In the genomic region with DNA sequence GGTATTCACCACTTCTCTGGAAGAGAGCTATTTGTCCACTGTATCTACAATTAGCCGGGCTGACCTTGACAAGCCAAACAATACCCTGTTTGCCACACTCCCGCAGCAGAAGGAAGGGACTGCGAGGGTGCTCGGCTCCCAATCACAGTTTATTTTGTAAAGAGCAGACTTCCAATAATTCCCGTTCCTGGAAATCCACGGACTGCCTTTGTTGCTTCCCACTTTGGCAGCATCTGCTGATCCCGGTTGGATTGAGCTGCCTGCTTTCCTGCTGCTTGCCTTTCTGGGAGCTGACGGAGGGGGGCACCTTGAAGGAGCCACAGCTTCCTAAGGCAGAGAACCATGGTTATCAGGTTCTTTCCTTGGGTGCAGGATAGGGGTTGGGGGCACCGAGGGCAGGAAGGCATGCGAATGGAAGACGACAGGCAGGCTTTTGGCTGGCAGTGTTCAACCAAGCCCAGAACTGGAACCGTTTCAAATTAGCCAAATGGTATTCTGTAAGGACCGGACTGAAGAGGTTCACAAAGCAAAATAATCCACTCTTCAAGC, we compare ENCODE assay signal across 8 mouse cellular contexts.
DNase-seq lines count a peak whose midpoint lies in the region; ATAC-seq and TF ChIP-seq lines count a peak whose summit lies in the region.

No protein-coding gene starts in this region.

- peak overlapping the region; percentile 30 for H3K4me2 ChIP-seq in kidney, postnatal 0 days (ENCODE audit: low read length)

- H3K9me3 ChIP-seq in kidney, postnatal 0 days (replicated peaks; ENCODE audit: low read length): no peaks in the 10 kb centered on the region

- H3K27ac ChIP-seq in brown adipose tissue, adult 24 weeks (replicated peaks; ENCODE audit: low read depth, low read length): no peak overlapping the region
- H3K27ac ChIP-seq in kidney, postnatal 0 days: no peak overlapping the region

- WGBS in kidney, postnatal 0 days: 43% methylated on average over 13 of the region's 13 CpGs

- peaks cover 15% of the 10 kb centered on the region; the same call in 1 of the 2 replicates for H3K4me1 ChIP-seq in brown adipose tissue, adult 24 weeks (ENCODE audit: control insufficient read depth, insufficient read depth, insufficient read length, low read length)
- H3K4me1 ChIP-seq in kidney, postnatal 0 days (replicated peaks; ENCODE audit: insufficient read depth, low read length): peaks cover 14% of the 10 kb centered on the region

- peak; percentile 49 for DNase-seq in layer of hippocampus, adult 11-12 months (ENCODE audit: low spot score)
- DNase-seq in layer of hippocampus, adult 9-10 months (ENCODE audit: low spot score): no peak
- DNase-seq in gastrocnemius, postnatal 14 days: peak; percentile 49
- DNase-seq in kidney, postnatal 0 days (ENCODE audit: low spot score): no peak
- DNase-seq in lung, postnatal 4 days: peak; percentile 55 to 68
- no peak for DNase-seq in thymus, postnatal 10 days (ENCODE audit: low spot score in 2 of 2)

- intact Hi-C loops in gastrocnemius, postnatal 14 days (cut with DNase I; ENCODE audit: low total_unique reads): no loop called here

- ATAC-seq in kidney, postnatal 0 days (replicated peaks; ENCODE audit: low FRiP score, low read depth): no peak
- no peak for ATAC-seq in inflammation-experienced regulatory T-cells, adult 6 months

- no peaks in the 10 kb centered on the region for H3K27me3 ChIP-seq in kidney, postnatal 0 days (ENCODE audit: insufficient read depth, low read length)

- H3K36me3 ChIP-seq in kidney, postnatal 0 days (ENCODE audit: insufficient read depth, low read length): no peaks in the 10 kb centered on the region

- H3K4me3 ChIP-seq in brown adipose tissue, adult 24 weeks (ENCODE audit: insufficient read depth, low read depth, low read length): peak overlapping the region; percentile 30
- no peak overlapping the region for H3K4me3 ChIP-seq in kidney, postnatal 0 days (replicated peaks; ENCODE audit: low read depth, low read length)

- no peak overlapping the region for H3K9ac ChIP-seq in kidney, postnatal 0 days (ENCODE audit: low read depth, low read length)

- no peak for TF ChIP-seq CTCF in kidney, postnatal 0 days (IDR thresholded peaks at IDR 0.05; ENCODE audit: low read depth)

Comparison
In these comparisons a context has a peak if more than half of its experiments do, and no peak if none do; other contexts are left out.
1. DNase-seq: peak in layer of hippocampus, adult 11-12 months (single experiment), gastrocnemius, postnatal 14 days (single experiment) and lung, postnatal 4 days (2 of 2); none in layer of hippocampus, adult 9-10 months (single experiment), kidney, postnatal 0 days (single experiment) and thymus, postnatal 10 days (0 of 2).